Mouse (Mus musculus): Measurements from ENCODE around the gene Fpr3. TPM values are rescaled to one million over a fixed set of nuclear protein-coding genes. Genes with fewer than 3 reads are reported as not detected.
"Not testable (repeated sequence)": the region's sequence is repeated elsewhere in the genome, so short reads cannot be mapped to it uniquely, and the experiment has no call there.

Gene Fpr3
- polyA plus RNA-seq, 1 experiment from 2014 or later, result not detected

GRCm38 (mm10) chr17:17899268-17899667 is 11.6 kb downstream of the Fpr3 start:
- Histone ChIP-seq H3K27ac (ENCODE audit: low read depth) (no peak overlapping the region), H3K9me3 (ENCODE audit: low read length) (no peaks in the 10 kb centered on the region), H3K36me3 (replicated peaks; ENCODE audit: insufficient read depth, low read length) (no peaks in the 10 kb centered on the region), H3K4me1 (ENCODE audit: insufficient read depth) (no peaks in the 10 kb centered on the region), H3K4me2 (ENCODE audit: low read depth, low read length) (no peak overlapping the region), H3K9ac (replicated peaks) (no peak overlapping the region), H3K4me3 (ENCODE audit: low read depth, low read length) (no peak overlapping the region), H3K27me3 (ENCODE audit: insufficient read depth, low read length) (no peaks in the 10 kb centered on the region)
- TF ChIP-seq CTCF (IDR thresholded peaks at IDR 0.05; ENCODE audit: low read depth) (peak; percentile 48), EP300 (IDR thresholded peaks at IDR 0.05; ENCODE audit: low read depth) (no peak)
- WGBS (ENCODE audit: insufficient replicate concordance), result 58% methylated on average over 2 of the region's 2 CpGs
- ATAC-seq (no peak), DNase-seq (no peak)

- Histone ChIP-seq H3K27me3 (ENCODE audit: insufficient read depth, low read length) (no peaks in the 10 kb centered on the region), H3K9ac (replicated peaks) (no peak overlapping the region), H3K4me3 (ENCODE audit: low read depth, low read length) (no peak overlapping the region), H3K36me3 (replicated peaks; ENCODE audit: insufficient read depth, low read length) (no peaks in the 10 kb centered on the region), H3K27ac (ENCODE audit: low read depth) (no peak overlapping the region; the same call in 1 of the 2 replicates), H3K4me1 (ENCODE audit: insufficient read depth) (no peaks in the 10 kb centered on the region), H3K9me3 (ENCODE audit: low read length) (no peaks in the 10 kb centered on the region), H3K4me2 (ENCODE audit: low read depth, low read length) (no peak overlapping the region)
- ATAC-seq (peak; percentile 76), DNase-seq (no peak)
- 63% methylated on average over 1 of the region's 1 CpGs for WGBS (ENCODE audit: insufficient replicate concordance)
- no peak for TF ChIP-seq CTCF (IDR thresholded peaks at IDR 0.05; ENCODE audit: low read depth)
- 0 out of 2 replicates have a peak, but pooled peaks have one; percentile 16 for TF ChIP-seq EP300 (IDR thresholded peaks at IDR 0.05; ENCODE audit: low read depth)
These were observed 13.1 kb downstream of the Fpr3 start for GRCm38 (mm10) chr17:17900768-17901167.

GRCm38 (mm10) chr17:17909636-17910421 is 22.2 kb downstream of the Fpr3 start:
- peak overlapping the region; percentile 38 for H3K4me3 ChIP-seq (ENCODE audit: low read depth, low read length)
- peak overlapping the region; percentile 62 for H3K4me2 ChIP-seq (ENCODE audit: low read depth, low read length)
- no peak overlapping the region for H3K27ac ChIP-seq (ENCODE audit: low read depth)
- peak; percentile 100 for ATAC-seq
- H3K9me3 ChIP-seq (ENCODE audit: low read length), result no peaks in the 10 kb centered on the region
- no peaks in the 10 kb centered on the region for H3K36me3 ChIP-seq (replicated peaks; ENCODE audit: insufficient read depth, low read length)
- H3K4me1 ChIP-seq (ENCODE audit: insufficient read depth), result no peaks in the 10 kb centered on the region
- peak; percentile 78 for DNase-seq
- H3K27me3 ChIP-seq (ENCODE audit: insufficient read depth, low read length), result no peaks in the 10 kb centered on the region
- peak overlapping the region; percentile 23; the same call in 1 of the 2 replicates for H3K9ac ChIP-seq (replicated peaks)
- 16% methylated on average over 51 of the region's 51 CpGs for WGBS (ENCODE audit: insufficient replicate concordance)
- TF ChIP-seq CTCF (IDR thresholded peaks at IDR 0.05; ENCODE audit: low read depth) (no peak), EP300 (IDR thresholded peaks at IDR 0.05; ENCODE audit: low read depth) (no peak)

DNA sequence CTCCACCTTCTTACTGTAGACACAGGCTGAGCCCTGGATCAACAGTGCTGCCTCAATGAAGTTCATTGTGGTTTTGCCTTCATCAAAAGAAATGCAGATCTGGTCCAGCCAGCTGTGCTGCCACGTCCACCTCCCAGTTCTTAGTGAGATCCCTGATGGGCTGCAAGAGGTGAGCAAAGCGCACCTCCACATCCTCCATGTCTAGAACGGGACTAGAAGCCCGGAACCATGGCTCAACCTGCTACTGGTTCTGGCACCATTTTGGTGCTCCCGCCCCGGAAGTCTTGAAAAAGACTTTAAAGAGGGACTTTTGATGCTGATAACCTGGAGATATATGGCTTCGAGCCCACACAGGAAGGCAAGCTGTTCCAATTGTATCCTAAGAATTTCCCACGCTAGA is 25.0 kb downstream of the Fpr3 start:
- 75% methylated on average over 8 of the region's 8 CpGs for WGBS (ENCODE audit: insufficient replicate concordance)
- not testable (repeated sequence) for H3K4me1 ChIP-seq (ENCODE audit: insufficient read depth); ATAC-seq

GRCm38 (mm10) chr17:17917376-17917775 is 29.7 kb downstream of the Fpr3 start:
- TF ChIP-seq EP300 (IDR thresholded peaks at IDR 0.05; ENCODE audit: low read depth) (no peak), CTCF (IDR thresholded peaks at IDR 0.05; ENCODE audit: low read depth) (no peak)
- Histone ChIP-seq H3K9ac (replicated peaks) (no peak overlapping the region), H3K4me3 (ENCODE audit: low read depth, low read length) (no peak overlapping the region), H3K36me3 (replicated peaks; ENCODE audit: insufficient read depth, low read length) (no peaks in the 10 kb centered on the region), H3K9me3 (ENCODE audit: low read length) (no peaks in the 10 kb centered on the region), H3K27ac (ENCODE audit: low read depth) (no peak overlapping the region), H3K4me1 (ENCODE audit: insufficient read depth) (no peaks in the 10 kb centered on the region), H3K27me3 (ENCODE audit: insufficient read depth, low read length) (no peaks in the 10 kb centered on the region), H3K4me2 (ENCODE audit: low read depth, low read length) (no peak overlapping the region)
- DNase-seq (no peak), ATAC-seq (no peak)
- WGBS (ENCODE audit: insufficient replicate concordance), result 60% methylated on average over 1 of the region's 1 CpGs

More for the DNA sequence above, 25.0 kb downstream of the Fpr3 start:
- H3K9ac ChIP-seq (replicated peaks); H3K9me3 ChIP-seq (ENCODE audit: low read length); H3K4me3 ChIP-seq (ENCODE audit: low read depth, low read length); H3K4me2 ChIP-seq (ENCODE audit: low read depth, low read length); DNase-seq; H3K36me3 ChIP-seq (replicated peaks; ENCODE audit: insufficient read depth, low read length); H3K27me3 ChIP-seq (ENCODE audit: insufficient read depth, low read length); H3K27ac ChIP-seq (ENCODE audit: low read depth): not testable (repeated sequence)

- Histone ChIP-seq H3K36me3 (replicated peaks; ENCODE audit: insufficient read depth, low read length) (no peaks in the 10 kb centered on the region), H3K27ac (ENCODE audit: low read depth) (no peak overlapping the region), H3K9me3 (ENCODE audit: low read length) (no peaks in the 10 kb centered on the region), H3K9ac (replicated peaks) (no peak overlapping the region), H3K4me3 (ENCODE audit: low read depth, low read length) (no peak overlapping the region), H3K4me1 (ENCODE audit: insufficient read depth) (no peaks in the 10 kb centered on the region), H3K27me3 (ENCODE audit: insufficient read depth, low read length) (no peaks in the 10 kb centered on the region), H3K4me2 (ENCODE audit: low read depth, low read length) (no peak overlapping the region)
- no peak for TF ChIP-seq CTCF (IDR thresholded peaks at IDR 0.05; ENCODE audit: low read depth)
- TF ChIP-seq EP300 (IDR thresholded peaks at IDR 0.05; ENCODE audit: low read depth), result no peak
- DNase-seq, result no peak
- no peak for ATAC-seq
These were observed 30.1 kb downstream of the Fpr3 start for GRCm38 (mm10) chr17:17917782-17918181.

Data from liver, postnatal 0 days (tissue).